Mouse (Mus musculus) layer of hippocampus, postnatal 10 days (tissue): ENCODE measurements around the gene Adam26b. TPM values are rescaled to one million over a fixed set of nuclear protein-coding genes. Genes with fewer than 3 reads are reported as not detected.
"Not testable (repeated sequence)": the region's sequence is repeated elsewhere in the genome, so short reads cannot be mapped to it uniquely, and the experiment has no call there.

ENCODE experiments used
- DNase-seq, 2 experiments: peaks; one replicate each; pipeline ENCODE4 v3.0.0; 2021; ENCODE audit warnings: low spot score in 2 of 2
- long read RNA-seq: library from polyadenylated mRNA; stranded (forward); transcript quantifications from one replicate; pipeline ENCODE4 v2.0.0, GENCODE M21; 2023
- total RNA-seq, 2 experiments: library from RNA; stranded (reverse); gene quantifications; 2 replicates each; pipeline ENCODE4 v1.2.3; 2021

Adam26b gene
- not detected for total RNA-seq
- long read RNA-seq = 0 reads

- DNase-seq = not testable (repeated sequence)
Observed at GRCm38 (mm10) chr8:43528006-43528405, at the start of gene Adam26b. TSS of gene Adam26b (minus strand) at chr8:43528106.

- not testable (repeated sequence) for DNase-seq
Observed at GRCm38 (mm10) chr8:43576607-43577006, 48.7 kb upstream of the Adam26b start, which contains the start of gene Adam26a. TSS of gene Adam26a (minus strand) at chr8:43576707.

Other genes with a start within 250 kb of the Adam26b start
- not detected for gene Zfp42, start 221.1 kb downstream of the Adam26b start, total RNA-seq
- not detected for gene Adam26a, start 48.6 kb upstream of the Adam26b start, total RNA-seq
- gene Gm5346, start 99.2 kb upstream of the Adam26b start, total RNA-seq = not detected
- gene Adam34, start 181.9 kb upstream of the Adam26b start, total RNA-seq = not detected